Mouse (Mus musculus): Measurements from ENCODE around the gene Aak1.

- TF ChIP-seq POLR2A (IDR thresholded peaks at IDR 0.05; ENCODE audit: borderline replicate concordance, insufficient read depth, low read length) (no peak), CTCF (IDR thresholded peaks at IDR 0.05; ENCODE audit: borderline replicate concordance, insufficient read depth, low read depth, low read length) (no peak)
Observed at GRCm38 (mm10) chr6:86959006-86959405, 109.7 kb downstream of the Aak1 start.

Measured in cerebellum, adult 2 months (tissue).